Mouse (Mus musculus): ENCODE measurements around the gene Myo16. TPM values are rescaled to one million over a fixed set of nuclear protein-coding genes. Genes with fewer than 3 reads are reported as not detected.

Myo16 gene
- polyA plus RNA-seq, 1 experiment from 2014 or later = 1.5 TPM

DNA sequence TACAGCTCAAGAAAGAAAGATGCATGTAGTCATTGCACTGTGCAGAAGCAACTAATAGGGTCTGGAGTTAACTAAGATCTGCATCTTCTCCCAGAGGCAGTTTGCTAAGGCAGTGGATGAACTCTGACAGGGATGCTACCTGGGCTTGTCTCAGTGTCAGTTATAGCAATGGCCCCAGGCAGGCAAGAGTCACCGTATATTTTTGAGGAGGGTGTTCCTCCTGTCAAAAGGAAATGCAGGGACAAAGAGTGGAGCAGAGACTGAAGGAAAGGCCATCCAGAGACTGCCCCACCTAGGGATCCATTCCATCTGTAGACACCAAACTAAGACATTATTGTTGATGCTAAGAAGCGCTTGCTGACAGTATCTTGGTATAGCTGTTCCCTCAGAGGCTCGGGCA is 7.4 kb downstream of the Myo16 start:
- H3K27me3 ChIP-seq (ENCODE audit: control insufficient read depth, insufficient read depth, low read length) = no peaks in the 10 kb centered on the region
- no peak overlapping the region for H3K4me3 ChIP-seq (ENCODE audit: low read depth, low read length)
- H3K36me3 ChIP-seq (ENCODE audit: control insufficient read depth, insufficient read depth, low read length) = no peaks in the 10 kb centered on the region
- WGBS = 81% methylated on average over 3 of the region's 3 CpGs
- H3K4me1 ChIP-seq (replicated peaks; ENCODE audit: control insufficient read depth, insufficient read depth) = no peaks in the 10 kb centered on the region
- TF ChIP-seq EP300 (optimal IDR thresholded peaks at IDR 0.05) (no peak), CTCF (IDR thresholded peaks at IDR 0.05; ENCODE audit: low read depth) (no peak)
- H3K27ac ChIP-seq (replicated peaks) = no peak overlapping the region
- H3K9ac ChIP-seq (ENCODE audit: low read length) = no peak overlapping the region
- no peak for DNase-seq (ENCODE audit: low spot score)
- ATAC-seq (ENCODE audit: low FRiP score, low TSS enrichment) = no peak
- no peak overlapping the region for H3K4me2 ChIP-seq (replicated peaks; ENCODE audit: low read depth)
- no peaks in the 10 kb centered on the region for H3K9me3 ChIP-seq (ENCODE audit: control insufficient read depth, low read length)

DNA sequence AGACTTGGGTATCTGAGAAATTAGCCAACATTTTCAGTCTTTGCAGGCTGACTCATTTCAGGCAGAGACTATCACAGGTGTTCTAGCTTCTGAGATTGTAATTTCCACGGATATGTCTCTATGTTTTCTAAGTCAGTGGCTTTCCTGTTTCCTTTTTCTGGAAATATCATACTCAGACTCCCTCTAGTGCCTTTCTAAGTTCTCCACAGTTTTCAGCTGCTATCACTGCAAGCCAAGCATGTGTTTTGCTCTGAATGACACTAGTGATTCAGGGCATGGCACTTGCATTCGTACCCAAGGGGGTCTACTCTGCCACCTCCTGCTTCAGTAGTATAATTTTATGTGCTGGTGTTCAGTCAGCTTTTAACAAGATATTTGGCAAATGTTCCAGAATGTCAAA is 11.2 kb downstream of the Myo16 start:
- no peaks in the 10 kb centered on the region for H3K4me1 ChIP-seq (replicated peaks; ENCODE audit: control insufficient read depth, insufficient read depth)
- no peak overlapping the region for H3K4me3 ChIP-seq (ENCODE audit: low read depth, low read length)
- H3K27ac ChIP-seq (replicated peaks) = no peak overlapping the region
- H3K9ac ChIP-seq (ENCODE audit: low read length) = no peak overlapping the region
- H3K4me2 ChIP-seq (replicated peaks; ENCODE audit: low read depth) = no peak overlapping the region
- DNase-seq (ENCODE audit: low spot score) (no peak), ATAC-seq (ENCODE audit: low FRiP score, low TSS enrichment) (no peak)
- 64% methylated on average over 2 of the region's 2 CpGs for WGBS
- no peaks in the 10 kb centered on the region for H3K36me3 ChIP-seq (ENCODE audit: control insufficient read depth, insufficient read depth, low read length)
- TF ChIP-seq EP300 (optimal IDR thresholded peaks at IDR 0.05) (no peak), CTCF (IDR thresholded peaks at IDR 0.05; ENCODE audit: low read depth) (peak; percentile 42)
- no peaks in the 10 kb centered on the region for H3K27me3 ChIP-seq (ENCODE audit: control insufficient read depth, insufficient read depth, low read length)
- H3K9me3 ChIP-seq (ENCODE audit: control insufficient read depth, low read length) = no peaks in the 10 kb centered on the region

GRCm38 (mm10) chr8:10168326-10168725 is 14.6 kb downstream of the Myo16 start:
- Histone ChIP-seq H3K27ac (replicated peaks) (no peak overlapping the region), H3K4me3 (ENCODE audit: low read depth, low read length) (no peak overlapping the region), H3K4me2 (replicated peaks; ENCODE audit: low read depth) (no peak overlapping the region), H3K4me1 (replicated peaks; ENCODE audit: control insufficient read depth, insufficient read depth) (no peaks in the 10 kb centered on the region), H3K9ac (ENCODE audit: low read length) (no peak overlapping the region), H3K9me3 (ENCODE audit: control insufficient read depth, low read length) (no peaks in the 10 kb centered on the region), H3K36me3 (ENCODE audit: control insufficient read depth, insufficient read depth, low read length) (no peaks in the 10 kb centered on the region), H3K27me3 (ENCODE audit: control insufficient read depth, insufficient read depth, low read length) (no peaks in the 10 kb centered on the region)
- WGBS = 85% methylated on average over 4 of the region's 4 CpGs
- TF ChIP-seq CTCF (IDR thresholded peaks at IDR 0.05; ENCODE audit: low read depth) (no peak), EP300 (optimal IDR thresholded peaks at IDR 0.05) (no peak)
- DNase-seq (ENCODE audit: low spot score) (no peak), ATAC-seq (ENCODE audit: low FRiP score, low TSS enrichment) (no peak)

DNA sequence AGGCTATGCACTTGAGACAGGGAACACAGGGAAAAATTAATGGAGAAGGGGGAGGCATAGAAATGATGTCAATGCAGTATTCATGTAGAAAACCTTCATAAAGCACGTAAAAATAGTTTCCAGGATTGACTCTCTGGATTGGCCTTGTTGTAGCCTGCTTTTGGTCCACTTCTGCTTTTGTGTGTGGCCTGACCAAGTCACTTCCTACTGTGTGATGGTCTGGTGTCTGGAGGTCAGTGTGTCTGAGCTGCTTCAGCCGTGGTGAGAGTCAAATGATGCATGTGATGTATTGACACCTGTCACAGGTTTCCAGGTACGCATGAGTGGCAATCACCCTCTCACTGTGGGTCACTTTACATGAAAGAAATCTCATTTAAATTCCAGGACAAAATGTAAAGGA is 16.2 kb downstream of the Myo16 start:
- no peak for TF ChIP-seq EP300 (optimal IDR thresholded peaks at IDR 0.05)
- TF ChIP-seq CTCF (IDR thresholded peaks at IDR 0.05; ENCODE audit: low read depth) = no peak
- no peak for ATAC-seq (ENCODE audit: low FRiP score, low TSS enrichment)

GRCm38 (mm10) chr8:10171321-10171720 is 17.6 kb downstream of the Myo16 start:
- no peaks in the 10 kb centered on the region for H3K9me3 ChIP-seq (ENCODE audit: control insufficient read depth, low read length)
- H3K36me3 ChIP-seq (ENCODE audit: control insufficient read depth, insufficient read depth, low read length) = no peaks in the 10 kb centered on the region
- ATAC-seq (ENCODE audit: low FRiP score, low TSS enrichment) (no peak), DNase-seq (ENCODE audit: low spot score) (no peak)
- TF ChIP-seq CTCF (IDR thresholded peaks at IDR 0.05; ENCODE audit: low read depth) (no peak), EP300 (optimal IDR thresholded peaks at IDR 0.05) (no peak)
- no peak overlapping the region for H3K27ac ChIP-seq (replicated peaks)
- no peak overlapping the region for H3K4me3 ChIP-seq (ENCODE audit: low read depth, low read length)
- no peak overlapping the region for H3K4me2 ChIP-seq (replicated peaks; ENCODE audit: low read depth)
- H3K4me1 ChIP-seq (replicated peaks; ENCODE audit: control insufficient read depth, insufficient read depth) = no peaks in the 10 kb centered on the region
- 70% methylated on average over 2 of the region's 2 CpGs for WGBS
- no peaks in the 10 kb centered on the region for H3K27me3 ChIP-seq (ENCODE audit: control insufficient read depth, insufficient read depth, low read length)
- H3K9ac ChIP-seq (ENCODE audit: low read length) = no peak overlapping the region

More for the DNA sequence above, 16.2 kb downstream of the Myo16 start:
- Histone ChIP-seq H3K9me3 (ENCODE audit: control insufficient read depth, low read length) (no peaks in the 10 kb centered on the region), H3K4me1 (replicated peaks; ENCODE audit: control insufficient read depth, insufficient read depth) (no peaks in the 10 kb centered on the region), H3K4me3 (ENCODE audit: low read depth, low read length) (no peak overlapping the region), H3K36me3 (ENCODE audit: control insufficient read depth, insufficient read depth, low read length) (no peaks in the 10 kb centered on the region), H3K4me2 (replicated peaks; ENCODE audit: low read depth) (no peak overlapping the region), H3K27ac (replicated peaks) (no peak overlapping the region), H3K27me3 (ENCODE audit: control insufficient read depth, insufficient read depth, low read length) (no peaks in the 10 kb centered on the region), H3K9ac (ENCODE audit: low read length) (no peak overlapping the region)
- 69% methylated on average over 3 of the region's 3 CpGs for WGBS
- DNase-seq (ENCODE audit: low spot score) = no peak

GRCm38 (mm10) chr8:10172278-10172677 is 18.6 kb downstream of the Myo16 start:
- Histone ChIP-seq H3K27me3 (ENCODE audit: control insufficient read depth, insufficient read depth, low read length) (no peaks in the 10 kb centered on the region), H3K27ac (replicated peaks) (0 out of 2 replicates have a peak overlapping the region, but pooled peaks have one; percentile 30), H3K4me2 (replicated peaks; ENCODE audit: low read depth) (no peak overlapping the region), H3K9ac (ENCODE audit: low read length) (no peak overlapping the region), H3K36me3 (ENCODE audit: control insufficient read depth, insufficient read depth, low read length) (no peaks in the 10 kb centered on the region), H3K4me1 (replicated peaks; ENCODE audit: control insufficient read depth, insufficient read depth) (no peaks in the 10 kb centered on the region), H3K9me3 (ENCODE audit: control insufficient read depth, low read length) (no peaks in the 10 kb centered on the region), H3K4me3 (ENCODE audit: low read depth, low read length) (no peak overlapping the region)
- no peak for TF ChIP-seq EP300 (optimal IDR thresholded peaks at IDR 0.05)
- TF ChIP-seq CTCF (IDR thresholded peaks at IDR 0.05; ENCODE audit: low read depth) = no peak
- WGBS = 72% methylated on average over 3 of the region's 3 CpGs
- DNase-seq (ENCODE audit: low spot score) (no peak), ATAC-seq (ENCODE audit: low FRiP score, low TSS enrichment) (no peak)

Data from stomach, postnatal 0 days (tissue).